Mouse (Mus musculus): ENCODE data around the gene Nrip1. TPM values are rescaled to one million over a fixed set of nuclear protein-coding genes. Genes with fewer than 3 reads are reported as not detected.

Gene Nrip1
- total and polyA plus RNA-seq, 2 experiments from 2014 or later, result 26.5 to 30.0 TPM

DNA sequence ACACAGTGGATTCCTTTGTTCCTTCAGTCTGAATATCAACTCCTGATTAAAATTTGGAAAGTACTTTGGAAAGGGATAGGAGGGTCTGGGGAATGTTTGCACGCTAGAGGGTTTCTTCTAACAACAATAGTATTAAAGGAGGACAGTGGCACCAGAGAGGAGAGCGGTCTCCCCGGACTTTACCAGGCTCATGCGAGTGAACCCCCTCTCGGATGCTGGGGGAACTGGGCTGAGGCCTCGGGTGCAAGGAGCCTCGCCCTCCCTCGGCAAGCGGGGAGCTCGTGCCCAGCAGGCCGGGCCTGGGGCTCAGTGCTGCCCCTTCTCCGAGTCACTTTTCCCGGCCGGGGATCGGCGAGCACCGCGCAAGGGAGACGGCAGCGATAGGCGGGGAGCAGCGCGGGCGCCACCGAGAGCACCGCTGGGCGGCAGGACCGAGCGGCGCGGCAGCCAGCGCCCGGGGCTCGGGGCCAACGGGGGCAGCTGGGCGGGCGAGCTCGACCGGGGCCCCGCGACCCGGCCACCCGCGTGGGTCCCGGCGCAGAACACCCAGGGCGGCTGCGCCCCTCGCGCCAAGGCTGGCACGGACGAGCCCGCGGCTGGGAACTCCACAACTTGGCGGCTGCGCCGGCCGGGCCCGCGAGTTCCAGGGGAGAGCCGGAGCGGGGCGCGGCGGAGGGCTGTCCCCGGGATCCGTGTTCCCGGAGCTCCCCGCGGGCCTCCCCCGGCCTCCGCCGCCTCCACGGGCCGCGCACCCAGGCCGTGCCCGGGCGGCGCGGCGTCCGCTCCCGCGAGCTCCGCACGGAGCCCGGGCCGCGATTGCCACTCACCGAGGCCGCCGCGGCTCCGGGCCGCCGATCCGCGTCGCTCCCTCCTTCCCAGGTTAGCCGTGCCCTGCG is 1.3 kb downstream of the Nrip1 start:
- Histone ChIP-seq H3K9ac (replicated peaks; ENCODE audit: low read length) (peak overlapping the region; percentile 92), H3K27ac (peak overlapping the region; percentile 90), H3K4me2 (ENCODE audit: low read depth, low read length) (peak overlapping the region; percentile 74), H3K4me3 (ENCODE audit: low read length) (peak overlapping the region; percentile 84), H3K36me3 (ENCODE audit: insufficient read depth, low read length) (no peaks in the 10 kb centered on the region), H3K4me1 (ENCODE audit: insufficient read depth, low read length) (0 out of 2 replicates have a peak, but pooled peaks cover 3% of the 10 kb centered on the region), H3K27me3 (ENCODE audit: insufficient read depth, low read length) (no peaks in the 10 kb centered on the region), H3K9me3 (ENCODE audit: low read length) (no peaks in the 10 kb centered on the region)
- WGBS, result under 1% methylated on average over 51 of the region's 102 CpGs
- ATAC-seq (peak; percentile 76), DNase-seq (ENCODE audit: low spot score) (peak; percentile 72)
- TF ChIP-seq CTCF (IDR thresholded peaks at IDR 0.05; ENCODE audit: low read depth), result peak; percentile 54

DNA sequence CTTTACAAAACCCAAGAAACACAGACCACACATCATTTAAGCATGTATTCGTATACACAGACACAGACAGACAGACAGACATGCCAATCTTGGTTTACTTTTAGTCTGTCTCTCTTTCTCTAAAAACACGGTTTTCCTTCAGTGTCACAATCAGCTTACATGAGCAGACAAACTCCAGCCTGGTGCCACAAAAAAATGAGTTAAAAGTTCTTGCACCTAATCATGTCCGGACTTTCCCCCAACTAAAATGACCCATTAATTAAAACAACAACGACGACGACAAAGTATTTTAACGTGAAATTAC is 2.1 kb downstream of the Nrip1 start:
- H3K4me2 ChIP-seq (ENCODE audit: low read depth, low read length), result peak overlapping the region; percentile 74
- H3K9me3 ChIP-seq (ENCODE audit: low read length), result no peaks in the 10 kb centered on the region
- H3K36me3 ChIP-seq (ENCODE audit: insufficient read depth, low read length), result no peaks in the 10 kb centered on the region
- H3K4me1 ChIP-seq (ENCODE audit: insufficient read depth, low read length), result 0 out of 2 replicates have a peak, but pooled peaks cover 3% of the 10 kb centered on the region
- ATAC-seq, result no peak
- WGBS, result 5% methylated on average over 7 of the region's 7 CpGs
- peak overlapping the region; percentile 92 for H3K9ac ChIP-seq (replicated peaks; ENCODE audit: low read length)
- no peaks in the 10 kb centered on the region for H3K27me3 ChIP-seq (ENCODE audit: insufficient read depth, low read length)
- no peak overlapping the region for H3K27ac ChIP-seq
- no peak for DNase-seq (ENCODE audit: low spot score)
- no peak for TF ChIP-seq CTCF (IDR thresholded peaks at IDR 0.05; ENCODE audit: low read depth)
- H3K4me3 ChIP-seq (ENCODE audit: low read length), result peak overlapping the region; percentile 84

DNA sequence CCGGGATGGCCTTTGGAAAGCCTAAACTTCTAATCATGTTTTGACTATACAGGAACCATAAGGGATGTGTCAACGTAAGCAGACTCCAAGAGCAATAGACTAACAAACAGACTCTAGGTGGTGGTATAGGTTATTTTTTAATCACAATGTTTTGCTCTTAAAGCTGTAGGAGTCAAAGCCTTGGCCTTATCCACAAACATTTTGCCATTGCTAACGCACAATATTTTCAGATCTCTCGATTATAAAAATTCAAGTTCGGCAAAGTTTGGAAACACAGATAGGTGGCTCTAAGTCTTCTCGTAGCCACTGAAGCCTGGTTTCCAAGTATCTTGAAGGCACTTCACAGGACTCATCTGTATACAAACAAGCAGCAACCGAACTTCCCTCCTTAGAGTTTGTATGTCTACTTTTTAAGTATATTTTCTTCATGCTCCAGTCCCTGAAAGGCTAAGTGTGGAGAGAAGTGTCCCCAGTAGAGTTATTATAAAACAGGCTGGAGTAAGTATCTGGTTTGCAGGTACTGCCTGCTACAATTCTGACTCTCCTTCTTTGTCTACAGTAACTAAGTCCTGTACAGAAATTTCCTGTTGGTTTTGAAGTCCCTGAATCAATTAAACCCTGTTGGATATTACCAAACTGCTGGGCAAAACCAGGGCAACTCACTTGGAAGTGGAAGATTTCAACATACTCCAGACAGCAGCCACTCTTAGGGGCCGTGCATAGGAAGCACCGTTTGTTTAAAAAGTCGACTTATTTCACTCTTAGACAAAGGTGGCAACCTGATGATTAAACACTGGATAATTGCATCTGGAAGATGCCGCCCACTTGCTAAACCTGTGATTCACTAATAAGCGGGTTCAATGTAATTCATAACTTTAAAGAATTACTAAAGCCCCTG is 2.7 kb downstream of the Nrip1 start:
- TF ChIP-seq CTCF (IDR thresholded peaks at IDR 0.05; ENCODE audit: low read depth), result peak; percentile 36; the same call in 1 of the 2 replicates
- Histone ChIP-seq H3K36me3 (ENCODE audit: insufficient read depth, low read length) (no peaks in the 10 kb centered on the region), H3K27ac (no peak overlapping the region), H3K4me3 (ENCODE audit: low read length) (peak overlapping the region; percentile 84), H3K4me2 (ENCODE audit: low read depth, low read length) (peak overlapping the region; percentile 74), H3K9me3 (ENCODE audit: low read length) (no peaks in the 10 kb centered on the region), H3K4me1 (ENCODE audit: insufficient read depth, low read length) (0 out of 2 replicates have a peak, but pooled peaks cover 3% of the 10 kb centered on the region), H3K27me3 (ENCODE audit: insufficient read depth, low read length) (no peaks in the 10 kb centered on the region), H3K9ac (replicated peaks; ENCODE audit: low read length) (peak overlapping the region; percentile 28; the same call in 1 of the 2 replicates)
- WGBS, result 27% methylated on average over 12 of the region's 12 CpGs
- ATAC-seq (no peak), DNase-seq (ENCODE audit: low spot score) (peak; percentile 50)

DNA sequence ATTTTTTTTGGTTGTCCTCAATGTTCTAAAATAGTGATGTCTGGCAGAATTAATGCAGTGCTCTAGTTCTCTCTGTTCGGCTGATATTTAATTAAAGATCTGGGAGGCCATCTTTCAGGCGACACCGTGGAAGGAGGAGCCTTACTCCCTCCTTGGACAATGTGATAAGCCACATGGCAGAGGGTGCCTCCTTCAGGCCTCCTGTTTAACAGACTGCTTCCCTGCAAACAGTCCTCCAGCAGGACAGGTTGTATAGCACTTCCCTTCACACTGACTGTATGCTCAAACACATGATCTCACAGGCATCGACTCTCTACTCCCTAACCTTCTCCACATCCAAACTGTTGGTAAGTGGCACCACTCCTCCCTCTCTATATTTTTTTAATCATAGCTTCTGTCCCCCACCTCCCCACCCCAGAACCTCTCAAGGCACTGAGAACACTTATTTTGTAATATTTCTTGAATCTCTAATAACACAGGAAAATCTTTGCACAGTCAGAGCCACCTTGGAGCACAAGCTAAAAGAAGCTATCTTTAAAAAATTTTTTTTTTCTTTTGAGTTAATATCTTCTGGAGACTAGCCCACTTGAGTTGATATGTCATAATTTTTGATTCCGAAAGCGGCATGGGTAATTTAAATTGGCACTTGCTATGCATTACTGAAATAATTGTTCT is 3.4 kb downstream of the Nrip1 start:
- 28% methylated on average over 6 of the region's 6 CpGs for WGBS
- peak; percentile 70 for TF ChIP-seq CTCF (IDR thresholded peaks at IDR 0.05; ENCODE audit: low read depth)
- H3K9me3 ChIP-seq (ENCODE audit: low read length), result no peaks in the 10 kb centered on the region
- ATAC-seq (peak; percentile 18; the same call in 1 of the 2 replicates), DNase-seq (ENCODE audit: low spot score) (peak; percentile 69)
- H3K27me3 ChIP-seq (ENCODE audit: insufficient read depth, low read length), result no peaks in the 10 kb centered on the region
- peak overlapping the region; percentile 26; the same call in 1 of the 2 replicates for H3K9ac ChIP-seq (replicated peaks; ENCODE audit: low read length)
- peak overlapping the region; percentile 84; the same call in 1 of the 2 replicates for H3K4me3 ChIP-seq (ENCODE audit: low read length)
- H3K36me3 ChIP-seq (ENCODE audit: insufficient read depth, low read length), result no peaks in the 10 kb centered on the region
- 0 out of 2 replicates have a peak, but pooled peaks cover 3% of the 10 kb centered on the region for H3K4me1 ChIP-seq (ENCODE audit: insufficient read depth, low read length)
- no peak overlapping the region for H3K27ac ChIP-seq
- H3K4me2 ChIP-seq (ENCODE audit: low read depth, low read length), result peak overlapping the region; percentile 74

DNA sequence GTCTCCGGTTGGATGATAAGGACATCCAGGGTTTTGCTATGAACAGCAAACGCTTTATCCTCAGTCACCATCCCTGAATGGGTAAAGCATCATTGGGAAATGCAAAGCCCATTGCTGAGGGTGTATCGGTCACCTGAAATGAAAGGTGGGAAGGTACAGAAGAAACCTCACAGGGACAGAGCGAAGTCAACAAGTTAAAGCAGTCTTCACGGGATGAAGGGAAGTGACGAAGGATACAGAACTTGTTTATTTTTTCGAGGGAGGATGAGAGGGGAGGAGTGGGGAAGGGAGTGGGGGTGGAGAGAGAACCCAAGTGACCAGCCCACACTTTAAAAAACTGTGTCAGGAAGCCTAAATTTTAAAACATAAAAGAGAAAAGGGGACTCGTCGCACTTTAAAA is 4.4 kb downstream of the Nrip1 start:
- H3K27ac ChIP-seq, result no peak overlapping the region
- no peak overlapping the region for H3K9ac ChIP-seq (replicated peaks; ENCODE audit: low read length)
- H3K4me3 ChIP-seq (ENCODE audit: low read length), result no peak overlapping the region
- DNase-seq (ENCODE audit: low spot score), result no peak
- H3K9me3 ChIP-seq (ENCODE audit: low read length), result no peaks in the 10 kb centered on the region
- 82% methylated on average over 9 of the region's 9 CpGs for WGBS
- H3K36me3 ChIP-seq (ENCODE audit: insufficient read depth, low read length), result no peaks in the 10 kb centered on the region
- 0 out of 2 replicates have a peak, but pooled peaks cover 3% of the 10 kb centered on the region for H3K4me1 ChIP-seq (ENCODE audit: insufficient read depth, low read length)
- H3K4me2 ChIP-seq (ENCODE audit: low read depth, low read length), result no peak overlapping the region
- no peak for ATAC-seq
- H3K27me3 ChIP-seq (ENCODE audit: insufficient read depth, low read length), result no peaks in the 10 kb centered on the region
- no peak for TF ChIP-seq CTCF (IDR thresholded peaks at IDR 0.05; ENCODE audit: low read depth)
